Mouse (Mus musculus) ES-E14 (cell line): ENCODE measurements around the gene Pla2g4a.

Experiments
- MAFK ChIP-seq: IDR thresholded peaks from 2 replicates; pipeline ENCODE4 v1.6.1; 2014; ENCODE audit warnings: mild to moderate bottlenecking, low read depth, low read length, inconsistent platforms; ENCODE audit not compliant: insufficient read depth
- ZNF384 ChIP-seq: IDR thresholded peaks from 2 replicates; pipeline ENCODE4 v1.6.1; 2012; ENCODE audit warnings: low read depth, low read length, inconsistent platforms

GRCm38 (mm10) chr1:149882419-149883025, 78.6 kb downstream of the Pla2g4a start:
- TF ChIP-seq ZNF384 (no peak), MAFK (no peak)
